Mouse (Mus musculus): ENCODE results near the gene Zfp335. TPM values are rescaled to one million over a fixed set of nuclear protein-coding genes. Genes with fewer than 3 reads are reported as not detected.
A peak's percentile ranks its signal among the peaks of the same experiment; 100 is the strongest.

The Zfp335 gene
- polyA plus RNA-seq, 1 experiment from 2014 or later: 14.6 TPM

DNA sequence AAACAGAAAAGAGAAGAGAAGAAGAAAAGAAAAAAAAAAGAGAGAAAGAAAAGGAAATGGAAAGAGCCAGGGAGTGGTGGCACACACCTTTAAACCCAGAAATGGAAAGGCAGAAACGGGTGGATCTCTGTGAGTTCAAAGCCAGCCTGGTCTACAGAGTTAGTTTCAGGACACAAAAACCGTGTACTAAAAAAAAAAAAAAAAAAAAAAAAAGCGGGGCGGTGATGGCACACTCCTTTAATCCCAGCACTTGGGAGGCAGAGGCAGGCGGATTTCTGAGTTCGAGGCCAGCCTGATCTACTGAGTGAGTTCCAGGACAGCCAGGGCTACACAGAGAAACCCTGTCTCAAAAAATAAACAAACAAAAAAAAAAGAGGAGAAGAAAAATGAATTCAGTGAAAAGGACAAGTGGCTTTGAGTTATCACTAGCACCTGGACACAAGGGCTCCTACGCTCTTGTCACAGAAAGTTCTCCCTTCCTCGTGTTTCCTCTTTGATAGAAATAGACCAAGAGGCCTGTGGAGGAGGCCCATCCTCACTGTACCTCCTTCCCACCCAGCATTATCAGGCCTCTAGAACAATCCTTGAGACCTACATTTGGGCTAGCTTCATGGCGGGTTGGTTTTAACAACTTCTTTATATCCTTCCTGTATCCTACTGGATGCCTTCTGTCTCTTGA is 1.3 kb upstream of the Zfp335 start:
- WGBS: 87% methylated on average over 7 of the region's 9 CpGs
- H3K9ac ChIP-seq: peak overlapping the region; percentile 73
- peak overlapping the region; percentile 75; the same call in 1 of the 2 replicates for H3K4me3 ChIP-seq (replicated peaks; ENCODE audit: low read length)
- H3K9me3 ChIP-seq (ENCODE audit: control insufficient read depth, low read length): no peaks in the 10 kb centered on the region
- no peaks in the 10 kb centered on the region for H3K27me3 ChIP-seq (ENCODE audit: control insufficient read depth, insufficient read depth, low read length)
- H3K27ac ChIP-seq: no peak overlapping the region
- peaks cover 16% of the 10 kb centered on the region for H3K4me1 ChIP-seq (replicated peaks; ENCODE audit: control insufficient read depth, insufficient read depth, low read length)
- DNase-seq (ENCODE audit: low spot score): no peak
- H3K4me2 ChIP-seq (replicated peaks): peak overlapping the region; percentile 97
- H3K36me3 ChIP-seq (replicated peaks; ENCODE audit: control insufficient read depth, insufficient read depth): peaks cover 13% of the 10 kb centered on the region
- no peak for ATAC-seq (ENCODE audit: low FRiP score)

DNA sequence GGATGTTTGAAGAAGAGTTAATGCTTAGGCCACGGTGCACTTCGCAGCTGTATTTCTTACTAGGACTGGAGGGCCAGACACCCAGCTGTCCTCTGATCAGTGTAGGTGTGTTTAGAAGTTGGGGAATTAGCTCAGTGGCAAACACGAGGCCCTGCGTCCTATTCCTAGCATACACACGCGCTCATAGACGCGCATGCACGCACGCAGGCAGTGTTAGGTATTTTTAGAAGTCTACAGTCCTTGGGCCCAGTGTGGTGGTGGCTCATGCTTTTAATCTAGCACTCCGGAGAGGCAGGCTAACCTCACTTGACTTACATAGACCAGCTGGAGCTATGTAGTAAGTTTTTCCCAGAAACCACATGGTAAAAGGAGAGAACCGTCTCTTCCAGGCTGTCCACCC is 594 bp upstream of the Zfp335 start:
- 19% methylated on average over 12 of the region's 12 CpGs for WGBS
- Histone ChIP-seq H3K4me2 (replicated peaks) (peak overlapping the region; percentile 97), H3K4me1 (replicated peaks; ENCODE audit: control insufficient read depth, insufficient read depth, low read length) (peaks cover 16% of the 10 kb centered on the region), H3K4me3 (replicated peaks; ENCODE audit: low read length) (peak overlapping the region; percentile 75), H3K27ac (peak overlapping the region; percentile 97), H3K9ac (peak overlapping the region; percentile 73), H3K27me3 (ENCODE audit: control insufficient read depth, insufficient read depth, low read length) (no peaks in the 10 kb centered on the region), H3K9me3 (ENCODE audit: control insufficient read depth, low read length) (no peaks in the 10 kb centered on the region), H3K36me3 (replicated peaks; ENCODE audit: control insufficient read depth, insufficient read depth) (peaks cover 21% of the 10 kb centered on the region)
- no peak for ATAC-seq (ENCODE audit: low FRiP score)
- no peak for DNase-seq (ENCODE audit: low spot score)

DNA sequence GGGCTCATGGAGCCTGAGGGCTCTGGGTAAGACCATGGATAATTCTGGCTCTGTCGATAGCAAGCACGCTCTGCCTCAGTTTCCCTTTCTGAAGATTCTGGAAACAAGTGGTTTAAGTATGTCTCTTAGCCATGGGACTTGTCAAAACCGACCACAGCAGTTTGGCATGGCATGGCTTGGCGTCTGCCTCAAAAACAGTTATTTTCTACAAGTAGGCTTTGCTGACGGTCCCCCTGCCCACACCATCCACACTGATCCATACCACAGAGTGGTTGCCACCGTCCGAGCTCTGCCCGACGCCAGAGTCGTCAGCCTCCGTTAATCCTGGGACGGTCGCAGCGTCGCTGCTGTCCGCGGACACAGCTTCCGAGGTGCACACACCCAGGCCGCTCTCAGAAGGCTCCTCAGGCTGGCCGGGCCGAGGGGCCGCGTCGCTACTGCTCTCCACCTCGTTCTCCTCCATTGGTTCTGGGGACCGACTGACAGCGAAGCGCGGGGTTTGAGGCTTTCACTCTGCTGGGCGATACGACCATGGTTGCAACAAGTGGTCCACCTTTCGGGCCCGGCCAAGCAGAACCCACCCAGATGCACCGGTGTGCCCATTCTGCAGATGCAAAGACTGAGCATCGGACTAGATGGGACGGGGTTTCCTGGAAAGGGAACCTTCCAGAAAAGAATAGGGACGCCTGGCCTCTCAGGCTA is 1.0 kb downstream of the Zfp335 start:
- Histone ChIP-seq H3K27ac (peak overlapping the region; percentile 97), H3K9me3 (ENCODE audit: control insufficient read depth, low read length) (0 out of 2 replicates have a peak, but pooled peaks cover 5% of the 10 kb centered on the region), H3K4me1 (replicated peaks; ENCODE audit: control insufficient read depth, insufficient read depth, low read length) (peaks cover 16% of the 10 kb centered on the region), H3K4me2 (replicated peaks) (peak overlapping the region; percentile 97), H3K27me3 (ENCODE audit: control insufficient read depth, insufficient read depth, low read length) (no peaks in the 10 kb centered on the region), H3K36me3 (replicated peaks; ENCODE audit: control insufficient read depth, insufficient read depth) (peaks cover 37% of the 10 kb centered on the region), H3K9ac (peak overlapping the region; percentile 73), H3K4me3 (replicated peaks; ENCODE audit: low read length) (peak overlapping the region; percentile 75)
- DNase-seq (ENCODE audit: low spot score): no peak
- ATAC-seq (ENCODE audit: low FRiP score): peak; percentile 21; the same call in 1 of the 2 replicates
- WGBS: 8% methylated on average over 37 of the region's 37 CpGs

DNA sequence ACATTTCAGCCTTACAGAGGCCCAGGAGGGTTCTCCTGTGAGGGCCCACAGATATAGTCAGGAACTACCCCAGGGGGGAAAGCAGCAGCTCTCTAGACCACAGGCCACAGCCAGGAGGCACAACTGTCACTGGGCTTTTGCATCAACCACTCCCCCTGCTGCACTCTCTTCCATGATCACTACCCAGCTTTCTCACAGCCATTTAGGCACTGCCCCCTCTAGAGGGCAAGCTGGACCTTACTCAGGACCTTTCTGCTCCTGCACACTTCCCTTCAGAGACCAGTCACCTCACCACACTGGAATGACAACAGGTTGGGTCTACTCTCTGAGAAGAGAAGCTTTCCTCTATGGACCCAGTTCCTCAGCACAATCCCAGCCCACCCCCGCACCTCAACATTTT is 2.0 kb downstream of the Zfp335 start:
- no peak for ATAC-seq (ENCODE audit: low FRiP score)
- H3K9ac ChIP-seq: peak overlapping the region; percentile 73; the same call in 1 of the 2 replicates

DNA sequence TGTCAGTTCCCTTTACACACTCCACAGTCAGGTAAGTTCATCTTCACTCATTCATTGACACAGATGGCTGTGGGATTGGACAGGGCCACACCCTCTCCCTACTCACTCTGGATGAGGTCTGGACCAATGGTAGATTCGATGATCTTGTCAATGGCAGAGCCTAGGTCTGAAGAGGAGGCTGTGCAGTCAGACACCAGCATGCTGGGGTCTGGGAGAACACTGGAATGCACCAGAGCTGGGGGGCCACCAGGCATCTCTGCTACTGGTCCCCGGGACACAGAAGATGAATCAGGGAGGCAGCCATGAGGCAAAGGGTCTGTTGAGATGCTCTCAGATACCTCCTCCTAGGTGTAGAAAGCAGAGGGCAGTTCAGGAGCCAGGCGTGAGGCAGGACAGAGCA is 2.5 kb downstream of the Zfp335 start:
- Histone ChIP-seq H3K4me2 (replicated peaks) (peak overlapping the region; percentile 97; the same call in 1 of the 2 replicates), H3K4me1 (replicated peaks; ENCODE audit: control insufficient read depth, insufficient read depth, low read length) (peaks cover 16% of the 10 kb centered on the region), H3K9me3 (ENCODE audit: control insufficient read depth, low read length) (0 out of 2 replicates have a peak, but pooled peaks cover 5% of the 10 kb centered on the region), H3K27me3 (ENCODE audit: control insufficient read depth, insufficient read depth, low read length) (no peaks in the 10 kb centered on the region), H3K9ac (no peak overlapping the region), H3K36me3 (replicated peaks; ENCODE audit: control insufficient read depth, insufficient read depth) (peaks cover 51% of the 10 kb centered on the region), H3K4me3 (replicated peaks; ENCODE audit: low read length) (peak overlapping the region; percentile 75; the same call in 1 of the 2 replicates), H3K27ac (no peak overlapping the region)
- ATAC-seq (ENCODE audit: low FRiP score) (no peak), DNase-seq (ENCODE audit: low spot score) (no peak)
- 91% methylated on average over 3 of the region's 3 CpGs for WGBS

More for the DNA sequence above, 2.0 kb downstream of the Zfp335 start:
- 79% methylated on average over 1 of the region's 1 CpGs for WGBS
- Histone ChIP-seq H3K4me2 (replicated peaks) (peak overlapping the region; percentile 97), H3K27me3 (ENCODE audit: control insufficient read depth, insufficient read depth, low read length) (no peaks in the 10 kb centered on the region), H3K9me3 (ENCODE audit: control insufficient read depth, low read length) (0 out of 2 replicates have a peak, but pooled peaks cover 5% of the 10 kb centered on the region), H3K4me3 (replicated peaks; ENCODE audit: low read length) (peak overlapping the region; percentile 75), H3K4me1 (replicated peaks; ENCODE audit: control insufficient read depth, insufficient read depth, low read length) (peaks cover 16% of the 10 kb centered on the region), H3K27ac (no peak overlapping the region), H3K36me3 (replicated peaks; ENCODE audit: control insufficient read depth, insufficient read depth) (peaks cover 47% of the 10 kb centered on the region)
- no peak for DNase-seq (ENCODE audit: low spot score)

DNA sequence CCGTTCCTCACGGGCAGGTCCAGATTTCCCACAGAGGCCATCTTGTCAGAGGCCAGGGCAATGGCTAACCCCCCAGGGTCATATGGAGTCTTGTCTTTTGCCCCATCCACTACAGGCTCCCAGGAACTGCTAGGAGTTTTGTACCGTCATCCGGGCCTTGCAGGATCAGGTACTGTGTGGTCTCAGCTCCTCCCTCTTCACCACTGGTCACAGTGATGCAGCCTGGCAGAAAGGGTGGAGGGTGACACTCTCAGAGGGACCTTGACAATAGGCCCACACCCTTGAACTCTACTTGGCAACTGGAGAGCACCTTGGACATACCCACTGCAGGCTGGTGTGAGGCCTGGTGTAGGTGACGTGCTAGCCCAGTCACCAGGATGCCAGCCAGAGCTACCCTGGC is 3.5 kb downstream of the Zfp335 start:
- H3K9ac ChIP-seq: no peak overlapping the region
- ATAC-seq (ENCODE audit: low FRiP score) (no peak), DNase-seq (ENCODE audit: low spot score) (no peak)
- peaks cover 56% of the 10 kb centered on the region for H3K36me3 ChIP-seq (replicated peaks; ENCODE audit: control insufficient read depth, insufficient read depth)
- WGBS: 96% methylated on average over 5 of the region's 5 CpGs
- 0 out of 2 replicates have a peak, but pooled peaks cover 5% of the 10 kb centered on the region for H3K9me3 ChIP-seq (ENCODE audit: control insufficient read depth, low read length)
- peaks cover 16% of the 10 kb centered on the region for H3K4me1 ChIP-seq (replicated peaks; ENCODE audit: control insufficient read depth, insufficient read depth, low read length)
- H3K27me3 ChIP-seq (ENCODE audit: control insufficient read depth, insufficient read depth, low read length): no peaks in the 10 kb centered on the region
- no peak overlapping the region for H3K4me3 ChIP-seq (replicated peaks; ENCODE audit: low read length)
- no peak overlapping the region for H3K27ac ChIP-seq
- no peak overlapping the region for H3K4me2 ChIP-seq (replicated peaks)

DNA sequence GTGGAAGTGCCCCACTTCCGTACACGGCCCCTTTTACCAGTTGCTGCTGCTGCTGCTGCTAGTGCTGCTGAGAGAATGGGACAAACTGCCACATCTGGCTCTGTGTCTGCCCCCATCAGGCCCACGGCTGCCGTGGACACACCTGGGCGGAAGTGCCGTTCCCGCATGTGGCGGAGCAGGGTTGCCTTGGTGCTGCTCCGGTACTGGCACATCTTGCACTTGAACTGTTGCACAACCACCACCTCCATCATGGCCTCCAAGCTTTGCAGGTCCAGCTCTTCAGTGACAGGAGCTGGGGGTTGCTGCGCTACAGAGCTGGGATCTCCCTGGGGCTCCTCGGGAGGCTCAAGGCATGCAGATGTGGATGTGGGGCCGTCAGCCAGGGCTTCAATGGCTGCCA is 4.0 kb downstream of the Zfp335 start:
- no peak overlapping the region for H3K4me2 ChIP-seq (replicated peaks)
- ATAC-seq (ENCODE audit: low FRiP score) (no peak), DNase-seq (ENCODE audit: low spot score) (no peak)
- H3K27me3 ChIP-seq (ENCODE audit: control insufficient read depth, insufficient read depth, low read length): no peaks in the 10 kb centered on the region
- peaks cover 15% of the 10 kb centered on the region for H3K4me1 ChIP-seq (replicated peaks; ENCODE audit: control insufficient read depth, insufficient read depth, low read length)
- no peak overlapping the region for H3K4me3 ChIP-seq (replicated peaks; ENCODE audit: low read length)
- peaks cover 61% of the 10 kb centered on the region for H3K36me3 ChIP-seq (replicated peaks; ENCODE audit: control insufficient read depth, insufficient read depth)
- no peak overlapping the region for H3K9ac ChIP-seq
- no peak overlapping the region for H3K27ac ChIP-seq
- 0 out of 2 replicates have a peak, but pooled peaks cover 5% of the 10 kb centered on the region for H3K9me3 ChIP-seq (ENCODE audit: control insufficient read depth, low read length)
- 96% methylated on average over 12 of the region's 12 CpGs for WGBS

DNA sequence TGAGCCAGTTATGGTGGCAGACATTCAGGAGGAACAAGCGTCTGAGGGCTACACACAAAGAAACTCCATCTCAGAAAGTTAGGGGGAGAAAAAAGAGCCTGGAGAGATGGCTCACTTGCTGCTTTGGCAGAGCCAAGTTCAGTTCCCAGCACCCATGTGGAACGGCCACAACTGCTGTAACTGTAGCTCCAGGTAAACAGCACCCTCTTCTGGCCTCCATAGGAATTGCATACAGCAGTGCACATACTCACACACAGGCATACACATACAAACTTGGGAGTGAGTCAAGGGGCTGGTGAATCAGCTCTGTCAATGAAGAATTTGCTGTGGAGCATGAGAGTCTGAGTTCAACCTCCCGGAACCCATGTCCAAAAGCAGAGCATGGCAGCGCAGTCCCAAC is 5.5 kb downstream of the Zfp335 start:
- WGBS: 96% methylated on average over 4 of the region's 4 CpGs
- ATAC-seq (ENCODE audit: low FRiP score) (no peak), DNase-seq (ENCODE audit: low spot score) (no peak)
- H3K27me3 ChIP-seq (ENCODE audit: control insufficient read depth, insufficient read depth, low read length): no peaks in the 10 kb centered on the region
- no peak overlapping the region for H3K9ac ChIP-seq
- H3K27ac ChIP-seq: no peak overlapping the region
- peaks cover 75% of the 10 kb centered on the region for H3K36me3 ChIP-seq (replicated peaks; ENCODE audit: control insufficient read depth, insufficient read depth)
- H3K9me3 ChIP-seq (ENCODE audit: control insufficient read depth, low read length): 0 out of 2 replicates have a peak, but pooled peaks cover 5% of the 10 kb centered on the region
- no peak overlapping the region for H3K4me2 ChIP-seq (replicated peaks)
- H3K4me1 ChIP-seq (replicated peaks; ENCODE audit: control insufficient read depth, insufficient read depth, low read length): peaks cover 10% of the 10 kb centered on the region
- no peak overlapping the region for H3K4me3 ChIP-seq (replicated peaks; ENCODE audit: low read length)

DNA sequence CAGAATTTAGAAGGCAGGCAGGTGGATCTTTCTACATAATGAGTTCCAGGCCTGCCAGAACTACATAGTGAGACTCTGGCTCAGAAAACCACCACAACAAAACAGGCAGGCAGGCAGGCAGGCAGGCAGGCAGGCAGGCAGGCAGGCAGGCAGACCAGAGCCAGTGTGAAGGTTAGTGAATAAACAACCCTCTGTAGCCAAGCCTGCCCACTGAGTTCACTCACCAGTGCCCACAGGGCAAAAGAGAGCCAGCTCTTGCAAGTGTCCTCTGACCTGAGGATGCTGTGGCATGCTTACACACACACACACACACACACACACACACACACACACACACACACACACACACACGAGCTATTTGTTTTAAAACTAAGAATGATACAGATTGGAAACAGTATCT is 8.1 kb downstream of the Zfp335 start:
- Histone ChIP-seq H3K36me3 (replicated peaks; ENCODE audit: control insufficient read depth, insufficient read depth) (peaks cover 94% of the 10 kb centered on the region), H3K27ac (no peak overlapping the region), H3K9ac (no peak overlapping the region), H3K9me3 (ENCODE audit: control insufficient read depth, low read length) (0 out of 2 replicates have a peak, but pooled peaks cover 5% of the 10 kb centered on the region), H3K4me1 (replicated peaks; ENCODE audit: control insufficient read depth, insufficient read depth, low read length) (no peaks in the 10 kb centered on the region), H3K4me2 (replicated peaks) (no peak overlapping the region), H3K27me3 (ENCODE audit: control insufficient read depth, insufficient read depth, low read length) (no peaks in the 10 kb centered on the region), H3K4me3 (replicated peaks; ENCODE audit: low read length) (no peak overlapping the region)
- DNase-seq (ENCODE audit: low spot score) (no peak), ATAC-seq (ENCODE audit: low FRiP score) (no peak)
- 63% methylated on average over 1 of the region's 1 CpGs for WGBS
